Mouse (Mus musculus) adipocyte (in vitro differentiated cells): ENCODE measurements around the gene Cnih2.
A peak's percentile ranks its signal among the peaks of the same experiment; 100 is the strongest.

Source experiments
- DNase-seq: peaks from one replicate; pipeline ENCODE4 v3.0.0-alpha.2; 2016; ENCODE audit warnings: low spot score

Cnih2 gene

GRCm38 (mm10) chr19:5067867-5068569 is 30.3 kb downstream of the Cnih2 start, which contains the start of gene Cd248:
Gene Cd248 (plus strand): TSS chr19:5068078.
- peak; percentile 56 for DNase-seq

DNA sequence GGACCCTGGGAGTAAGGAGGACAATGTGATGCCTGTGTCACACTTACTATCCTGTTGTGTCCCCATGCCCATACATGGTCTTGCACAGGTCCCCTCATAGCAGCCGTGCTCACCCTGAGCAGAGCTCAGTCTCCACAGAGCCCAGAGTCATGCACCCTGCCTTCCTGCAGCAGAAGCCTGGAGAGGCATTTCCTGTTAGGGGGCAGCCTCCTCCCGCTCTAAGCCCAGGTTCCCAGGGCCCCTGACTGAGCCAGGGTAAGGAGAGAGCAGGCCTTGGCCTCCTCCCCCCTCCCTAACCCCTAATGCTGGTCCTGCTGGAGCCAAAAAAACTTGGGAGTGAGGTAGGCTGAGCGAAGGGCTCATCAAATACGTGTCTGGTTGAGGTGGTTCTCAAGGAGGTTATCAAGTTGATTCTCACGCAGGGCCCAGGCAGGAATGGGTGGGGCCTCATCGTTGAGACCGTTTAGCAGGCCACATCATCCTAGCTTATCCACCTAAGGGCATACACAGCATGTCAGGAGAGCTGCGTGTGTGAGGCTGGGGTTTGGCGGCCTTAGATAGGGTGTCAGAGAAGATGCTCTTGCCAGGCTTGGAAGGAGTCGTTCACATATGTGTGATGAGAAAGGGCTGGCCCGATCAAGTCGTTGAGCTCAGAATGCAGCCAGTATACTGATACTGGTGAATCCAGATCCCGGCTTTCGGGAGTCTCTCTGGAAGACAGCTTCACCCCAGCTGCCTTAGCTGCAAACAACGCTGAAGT is 31.1 kb downstream of the Cnih2 start:
- no peak for DNase-seq

GRCm38 (mm10) chr19:5065104-5065503 is 33.2 kb downstream of the Cnih2 start:
- DNase-seq = peak; percentile 52

- DNase-seq = no peak
Observed at GRCm38 (mm10) chr19:5062446-5062845, 35.9 kb downstream of the Cnih2 start.

DNA sequence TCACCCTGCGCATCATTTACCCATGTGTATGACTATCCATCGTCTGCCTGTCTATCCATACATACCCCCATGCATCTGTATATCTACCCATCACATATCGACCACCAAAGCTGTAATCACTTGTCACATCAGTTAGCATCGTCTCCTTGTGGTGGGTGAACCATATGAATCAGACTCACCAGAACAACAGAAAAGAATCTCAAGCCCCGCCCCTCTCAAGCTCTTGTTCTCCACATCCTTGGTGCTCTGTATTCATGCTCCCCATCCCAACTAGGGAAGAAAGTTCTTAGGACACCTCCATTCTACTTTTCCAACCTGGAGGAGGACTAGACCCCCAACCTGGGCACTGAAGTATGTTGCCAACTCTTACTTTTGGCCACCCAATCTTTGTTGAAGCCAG is 36.3 kb downstream of the Cnih2 start:
- no peak for DNase-seq

DNA sequence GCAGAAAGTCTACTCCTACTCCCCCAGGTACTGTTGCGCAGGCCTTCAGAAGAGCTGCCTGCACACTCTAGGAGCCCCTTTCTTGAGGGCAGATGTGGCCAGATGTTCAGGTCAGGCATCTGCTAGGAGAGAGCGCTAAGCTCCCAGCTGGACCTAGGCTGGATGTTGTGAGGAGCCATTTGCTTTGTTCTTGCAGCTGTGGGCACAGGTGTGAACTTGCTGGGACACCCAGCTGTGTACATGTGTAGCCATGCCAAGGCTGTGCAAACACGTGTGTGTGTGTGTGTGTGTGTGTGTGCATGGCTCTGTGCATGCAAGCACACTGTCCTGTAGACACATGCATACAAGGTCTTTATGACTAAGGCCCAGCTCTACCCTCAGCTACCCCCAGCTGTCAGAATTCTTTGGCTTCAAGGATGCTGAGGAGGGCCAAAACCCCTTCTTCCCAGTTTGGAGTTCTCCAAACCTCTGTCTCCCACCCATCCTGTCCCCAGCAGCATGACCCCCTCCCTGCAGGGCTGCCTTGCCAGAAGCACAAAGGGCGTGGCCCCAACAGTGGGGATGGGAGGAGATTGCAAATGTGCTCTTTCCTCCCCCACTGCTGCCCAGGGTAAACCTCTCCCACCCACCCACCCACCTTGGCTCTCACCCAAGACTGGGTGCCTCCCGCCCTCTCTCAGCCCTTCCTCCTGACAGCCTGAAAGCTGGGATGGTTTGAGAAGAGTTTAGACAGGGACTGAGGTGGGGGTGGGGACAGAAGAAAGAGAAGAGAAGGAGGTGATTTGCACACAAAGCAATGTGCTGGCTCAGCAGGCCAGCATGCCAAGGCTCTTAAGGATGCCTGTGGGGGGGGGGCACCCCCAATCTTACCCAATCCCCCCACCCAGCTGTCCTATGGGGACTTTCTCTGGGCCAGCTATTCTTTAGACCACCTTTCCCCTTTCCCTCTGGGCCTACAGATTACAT is 37.7 kb downstream of the Cnih2 start:
- DNase-seq = no peak

DNA sequence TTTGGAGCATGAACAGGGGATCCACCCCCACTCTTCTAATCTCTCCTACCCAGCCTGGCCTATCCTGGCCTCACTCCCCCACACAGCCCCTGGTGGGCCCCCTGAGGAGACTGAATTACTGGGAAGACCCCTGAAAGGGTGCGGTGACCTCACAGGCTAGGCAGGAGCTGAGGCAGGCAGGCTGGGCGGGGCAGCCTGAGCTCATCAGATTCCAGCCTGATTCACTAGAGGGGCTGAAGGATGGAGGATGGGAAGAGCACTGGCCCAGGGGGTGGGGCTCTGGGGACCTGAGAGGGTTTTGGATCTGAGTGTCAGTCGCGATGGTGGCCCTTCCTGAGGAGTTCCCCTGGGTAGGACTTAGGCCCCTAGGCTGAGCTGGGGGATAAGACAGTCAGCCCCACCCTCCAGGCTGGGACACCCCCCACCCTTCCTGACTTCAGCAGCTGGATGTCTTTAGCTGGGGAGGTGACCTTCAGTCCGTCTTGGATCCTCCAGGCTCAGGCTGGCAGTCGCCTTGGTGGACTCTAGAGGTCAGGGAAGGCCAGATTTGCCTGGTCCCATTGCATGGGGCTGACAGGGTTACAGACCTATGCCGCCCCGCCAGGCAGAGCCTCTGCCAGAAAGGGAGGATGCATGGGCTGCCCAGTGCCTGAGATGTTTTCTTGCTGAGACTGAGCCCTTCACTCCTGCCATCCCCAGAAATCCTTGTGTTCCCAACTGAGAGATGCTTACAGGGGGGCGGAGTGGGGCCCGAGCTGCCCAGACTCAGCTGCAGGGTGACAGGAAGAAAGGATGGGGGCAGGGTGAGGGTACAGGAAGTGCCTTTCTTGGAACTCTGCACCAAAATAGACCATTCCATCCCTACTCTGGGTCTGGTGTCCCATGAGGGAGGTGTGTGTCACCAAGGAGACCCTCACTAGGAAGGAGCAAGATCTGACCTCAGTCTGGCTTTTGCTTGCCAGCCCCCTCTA is 39.2 kb downstream of the Cnih2 start:
- DNase-seq = no peak

DNA sequence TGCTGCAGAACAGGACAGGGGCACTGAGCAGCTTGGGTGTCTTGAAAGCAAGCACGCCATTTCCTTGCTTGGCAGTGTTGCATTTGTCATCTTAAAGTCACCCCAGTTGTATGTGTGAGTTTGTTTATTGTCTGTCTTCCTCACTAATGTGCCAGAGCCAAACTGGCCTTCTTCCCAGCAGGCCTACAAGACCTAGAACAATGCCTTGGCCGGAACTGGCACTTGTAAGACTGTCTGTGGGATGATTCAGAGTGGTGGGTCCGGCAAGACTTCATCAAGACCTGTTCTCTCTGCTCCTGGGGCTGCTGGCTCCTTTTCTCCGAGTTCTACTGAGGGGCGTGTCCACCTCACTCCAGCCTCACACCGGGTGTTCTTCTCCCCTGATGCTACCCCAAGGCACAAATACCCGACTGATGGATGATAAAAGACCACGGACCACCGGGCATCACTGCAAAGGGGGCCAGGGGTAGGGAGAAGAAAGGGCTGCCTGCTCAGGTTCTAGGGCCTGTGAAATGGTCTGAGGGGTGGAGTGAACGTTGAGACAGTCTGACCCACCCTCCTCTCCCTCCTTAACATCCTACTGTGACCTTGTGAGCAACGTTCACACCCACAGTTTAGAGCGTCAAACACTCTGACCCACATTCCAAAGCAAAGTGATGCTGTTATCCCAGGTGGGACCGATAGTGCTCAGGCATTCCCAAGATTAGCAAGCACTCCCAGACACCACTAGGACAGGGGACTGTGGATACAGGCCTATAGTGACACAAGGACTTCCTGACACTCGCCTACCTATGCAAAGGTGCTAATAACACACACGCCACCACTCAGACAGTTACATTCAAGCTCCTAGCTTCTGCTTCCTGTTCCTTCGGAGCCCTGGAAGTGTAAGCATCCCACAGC is 40.2 kb downstream of the Cnih2 start:
- peak; percentile 72 for DNase-seq

DNA sequence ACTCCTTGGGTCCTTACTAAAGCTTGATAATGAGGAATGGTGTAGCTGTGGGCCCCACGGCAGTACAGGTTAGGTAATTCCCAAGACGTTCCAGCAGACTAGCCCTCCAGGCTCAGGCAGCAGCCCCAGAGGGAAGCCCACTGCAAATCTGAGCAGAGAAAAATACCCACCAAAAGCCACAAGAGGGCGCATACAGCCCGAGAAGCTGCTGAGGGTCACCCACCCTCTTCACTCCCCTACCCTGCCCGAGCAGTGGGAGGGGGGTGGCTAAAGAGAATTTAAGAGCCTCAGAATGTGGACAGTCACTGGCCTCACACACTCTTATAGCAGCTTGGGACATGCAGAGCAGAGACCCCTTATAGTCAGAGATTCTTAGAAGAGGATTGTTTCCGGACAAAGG is 42.1 kb downstream of the Cnih2 start:
- no peak for DNase-seq

DNA sequence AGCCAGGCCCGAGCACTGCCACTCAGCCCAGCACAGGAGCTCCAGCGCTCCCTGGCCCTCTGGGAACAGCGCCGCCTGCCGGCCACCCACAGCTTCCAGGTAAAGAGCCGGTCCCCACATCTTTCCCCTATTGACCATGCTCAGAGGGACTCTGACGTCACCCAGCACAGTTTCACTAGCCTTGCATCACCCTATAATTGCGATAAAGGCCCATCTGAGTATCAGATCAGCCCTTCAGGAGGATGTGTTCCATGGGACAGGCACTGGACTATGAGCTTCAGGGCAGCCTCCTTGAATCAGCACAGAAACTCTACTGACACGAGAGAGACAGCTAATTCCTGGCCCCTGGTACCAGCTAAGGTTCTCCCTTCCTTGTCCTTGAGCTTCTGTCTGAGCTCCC is 44.4 kb downstream of the Cnih2 start:
- peak; percentile 43 for DNase-seq

DNA sequence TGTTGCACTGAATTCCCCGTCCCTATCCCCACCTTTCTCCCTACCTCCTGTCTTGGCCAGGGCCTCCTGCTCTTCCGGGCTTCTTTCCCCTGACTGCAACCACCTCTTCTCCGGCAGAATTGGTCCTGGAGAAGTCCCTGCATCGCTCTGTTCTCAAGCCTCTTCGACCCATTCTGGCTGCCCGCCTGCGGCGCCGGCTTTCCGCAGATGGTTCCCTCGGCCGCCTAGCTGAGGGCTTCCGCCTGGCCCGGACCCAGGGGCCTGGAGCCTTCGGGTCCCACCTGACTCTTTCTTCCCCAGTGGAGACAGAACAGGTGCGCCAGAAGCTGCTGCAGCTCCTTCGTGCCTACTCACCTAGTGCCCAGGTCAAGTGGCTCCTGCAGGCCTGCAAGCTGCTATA is 45.5 kb downstream of the Cnih2 start:
- no peak for DNase-seq

GRCm38 (mm10) chr19:5052166-5052822 is 46.0 kb downstream of the Cnih2 start:
- DNase-seq = no peak

- DNase-seq = no peak
Observed at GRCm38 (mm10) chr19:5051515-5051914, 46.8 kb downstream of the Cnih2 start.

GRCm38 (mm10) chr19:5051031-5051430 is 47.3 kb downstream of the Cnih2 start:
- no peak for DNase-seq

- peak; percentile 77 for DNase-seq
Observed at GRCm38 (mm10) chr19:5050047-5050905, 48.0 kb downstream of the Cnih2 start, which contains the start of gene Rin1. Gene Rin1 (plus strand): TSS chr19:5050481.

DNA sequence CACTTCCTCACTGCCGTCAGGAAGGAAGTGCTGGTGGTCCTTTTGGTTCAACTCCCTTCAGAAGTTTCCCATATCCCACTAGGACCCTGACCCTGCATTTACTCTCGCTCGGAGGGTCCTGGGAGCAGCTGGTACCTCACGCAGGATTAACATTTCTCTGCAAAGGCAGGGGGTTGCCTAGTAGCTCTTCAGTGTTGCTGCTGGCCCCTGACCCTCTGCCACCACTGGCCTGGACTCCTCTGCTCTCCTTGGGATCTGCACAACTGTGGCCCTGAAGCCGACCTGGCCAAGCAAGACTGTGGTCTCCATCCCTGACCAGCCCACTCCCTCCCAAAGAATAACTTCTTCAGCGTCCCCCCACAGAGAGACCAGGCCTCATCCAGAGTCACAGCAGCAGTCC is 49.0 kb downstream of the Cnih2 start:
- no peak for DNase-seq

DNA sequence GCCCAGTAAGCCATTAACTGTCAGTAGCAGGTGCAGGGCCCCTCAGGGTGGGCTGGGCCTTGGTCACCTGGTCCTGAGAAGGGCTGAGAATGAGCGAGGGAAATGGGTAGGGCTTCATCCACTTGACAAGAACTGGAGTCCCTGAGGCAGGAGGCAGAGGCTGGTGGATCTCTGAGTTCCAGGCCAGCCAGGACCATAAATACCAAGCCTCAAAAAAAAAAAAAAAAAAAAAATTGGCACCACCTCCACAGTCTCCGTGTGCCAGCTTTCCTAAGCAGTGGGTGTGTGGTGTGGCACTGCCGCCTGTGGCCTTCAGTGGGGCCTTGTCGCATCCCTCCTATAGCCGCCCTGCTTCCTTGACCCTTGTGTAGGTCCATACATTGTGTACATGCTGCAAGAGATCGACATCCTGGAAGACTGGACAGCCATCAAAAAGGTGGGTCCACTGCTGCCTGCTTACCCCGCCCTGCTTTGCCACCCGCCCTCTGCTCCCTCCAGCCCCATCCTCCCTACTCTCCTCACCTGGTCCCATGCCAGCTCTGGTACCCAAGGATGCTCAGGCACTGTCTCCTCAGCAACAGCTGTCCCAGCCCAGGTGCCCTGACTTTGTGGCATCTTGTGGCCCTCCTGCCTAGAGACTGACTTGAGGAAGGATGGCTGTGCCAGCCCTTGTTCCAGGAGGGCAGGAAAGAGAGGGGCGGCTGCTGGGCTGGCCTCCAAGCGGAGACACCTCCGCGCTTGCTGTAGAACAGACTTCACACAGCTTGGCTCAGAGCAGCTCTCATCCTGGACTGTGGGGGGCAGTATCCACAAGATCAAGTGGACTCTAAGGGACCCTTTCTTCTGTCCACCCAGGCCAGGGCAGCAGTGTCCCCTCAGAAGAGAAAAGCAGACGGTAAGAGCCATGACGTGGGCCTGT is 49.9 kb downstream of the Cnih2 start:
- DNase-seq = no peak
